Mouse (Mus musculus): Measurements from ENCODE around the gene Abcg1.

DNA sequence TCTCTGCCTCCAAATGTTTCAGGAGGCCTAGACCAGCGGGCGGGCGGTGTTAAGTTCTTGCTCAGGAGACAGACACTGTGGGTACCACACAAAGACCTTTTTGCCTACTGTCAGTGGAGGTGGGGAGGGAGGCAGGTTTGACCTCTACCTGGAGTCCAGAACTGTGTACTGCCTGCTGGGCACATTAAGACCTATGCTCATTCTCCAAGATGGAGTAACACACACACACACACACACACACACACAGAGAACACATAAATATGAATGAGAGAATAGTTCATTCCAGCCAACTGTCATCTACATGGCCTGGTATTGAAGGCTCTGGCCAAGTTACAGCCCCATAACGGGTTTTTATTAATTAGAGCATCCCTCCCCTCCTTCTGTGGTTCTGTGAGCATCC lies 15.4 kb downstream of the Abcg1 start:
- no peak for TF ChIP-seq CTCF (IDR thresholded peaks at IDR 0.05; ENCODE audit: borderline replicate concordance, extremely low read depth, insufficient read depth, insufficient read length)
- TF ChIP-seq POLR2A (IDR thresholded peaks at IDR 0.05; ENCODE audit: borderline replicate concordance, extremely low read depth, insufficient read depth, insufficient read length, poor library complexity, severe bottlenecking), result no peak
